Mouse (Mus musculus) brain, embryonic 14.5 days (tissue): Measurements from ENCODE around the gene Slc5a10.

Experiments
- CTCF ChIP-seq: fragments of 200-500 bp; IDR thresholded peaks from 2 replicates; pipeline ENCODE4 v1.5.1; 2012; ENCODE audit warnings: inconsistent platforms, mild to moderate bottlenecking, moderate library complexity, borderline replicate concordance; ENCODE audit not compliant: insufficient read depth, insufficient read length; ENCODE audit errors: extremely low read depth
- POLR2A ChIP-seq: fragments of 200-500 bp; IDR thresholded peaks from 2 replicates; pipeline ENCODE4 v1.6.1; 2012; ENCODE audit warnings: mild to moderate bottlenecking, inconsistent platforms, borderline replicate concordance; ENCODE audit not compliant: poor library complexity, insufficient read depth, insufficient read length, severe bottlenecking; ENCODE audit errors: extremely low read depth

DNA sequence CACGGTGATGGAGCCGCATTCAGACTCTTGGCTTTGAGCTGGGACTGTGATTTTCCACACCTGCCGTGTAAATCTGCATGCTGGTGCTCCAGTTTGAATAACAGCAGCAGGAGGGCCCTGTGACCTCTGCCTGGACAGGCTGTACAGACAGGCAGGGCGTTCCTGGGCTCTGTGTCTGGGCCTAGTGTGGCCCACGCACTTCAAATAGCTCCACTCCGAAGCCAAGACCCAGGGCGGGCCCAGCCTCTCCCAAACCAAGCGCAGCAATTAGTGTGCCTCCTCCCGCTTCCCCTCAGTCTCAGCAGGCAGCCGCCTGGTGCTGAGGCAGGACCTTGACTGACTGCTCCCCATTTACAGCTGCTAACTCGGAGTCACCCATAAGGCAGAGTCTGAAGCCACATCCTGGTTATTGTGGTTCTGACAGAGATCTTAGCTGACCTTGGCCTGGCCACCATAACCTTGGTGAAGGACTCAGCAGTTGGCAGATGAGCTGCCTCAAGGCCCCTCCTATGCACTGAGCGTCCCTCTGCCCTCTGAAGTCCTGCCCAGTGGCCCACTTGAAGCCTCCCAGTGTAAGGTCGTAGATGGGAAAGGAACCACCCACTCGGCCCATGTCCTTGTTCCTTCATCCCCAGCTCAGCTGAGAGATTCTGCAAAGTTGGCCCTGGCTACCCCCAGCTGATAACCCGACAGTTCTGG, 7.3 kb downstream of the Slc5a10 start:
- TF ChIP-seq POLR2A = no peak
- no peak for TF ChIP-seq CTCF
